Mouse (Mus musculus): ENCODE results near the gene E330009J07Rik.

The E330009J07Rik gene

DNA sequence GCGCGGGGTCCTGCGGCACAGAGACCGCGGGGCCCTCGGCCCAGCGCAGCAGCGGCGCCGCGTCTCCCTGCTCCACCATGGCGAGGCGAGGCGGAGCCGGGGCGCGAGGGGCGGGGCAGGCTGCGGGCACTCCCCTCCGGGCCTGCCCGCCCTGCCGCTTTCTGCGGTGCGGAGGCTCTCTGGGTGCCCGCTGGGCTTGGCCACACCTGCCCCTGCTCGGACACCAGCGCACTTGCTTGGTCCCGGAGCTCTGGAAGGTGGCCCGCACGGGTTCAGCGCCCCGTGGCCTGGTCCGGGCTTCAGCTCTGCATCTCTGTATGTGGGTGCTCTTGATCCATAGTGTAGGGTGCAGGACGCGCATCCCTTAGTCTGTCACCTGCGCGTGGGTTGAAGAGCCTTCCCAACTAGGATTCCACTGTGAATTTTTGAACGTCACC, at the start of gene E330009J07Rik:
E330009J07Rik (minus strand) TSS at position 89 of the 437 bp plus-strand sequence.
- in situ Hi-C loops (cut with MboI, MseI), result loop anchor here (10.0 to 25.0 kb wide), 3 partner anchors 111 to 1826 kb away; partner anchors contain the start of genes Agk, Casp2 and Tmem139

- in situ Hi-C loops (cut with MboI, MseI), result no loop called here
Observed at GRCm38 (mm10) chr6:40482318-40482717, 46.4 kb upstream of the E330009J07Rik start.

DNA sequence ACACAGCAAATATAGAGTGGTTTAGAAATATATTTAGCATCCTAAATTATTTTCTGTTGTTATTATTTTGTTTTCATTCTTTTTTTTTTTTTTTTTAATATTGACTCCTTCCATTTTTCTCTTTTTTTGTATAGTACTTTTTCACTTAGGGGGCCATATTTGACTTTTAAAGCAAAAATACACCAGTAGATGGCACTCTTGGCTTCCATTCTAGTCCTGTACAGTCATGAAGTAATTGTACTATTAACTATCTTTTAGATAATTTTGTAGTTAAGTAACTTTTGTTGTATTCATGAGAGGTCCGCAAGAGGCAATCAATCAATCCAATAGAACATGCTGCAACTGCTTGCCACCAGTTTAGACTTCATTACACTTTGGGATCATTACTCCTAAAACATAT, 43.8 kb upstream of the E330009J07Rik start:
- in situ Hi-C loops (cut with MboI, MseI), result loop anchor here (5.0 to 10.0 kb wide), 2 partner anchors 147 to 405 kb away; partner anchors contain the start of gene Moxd2

DNA sequence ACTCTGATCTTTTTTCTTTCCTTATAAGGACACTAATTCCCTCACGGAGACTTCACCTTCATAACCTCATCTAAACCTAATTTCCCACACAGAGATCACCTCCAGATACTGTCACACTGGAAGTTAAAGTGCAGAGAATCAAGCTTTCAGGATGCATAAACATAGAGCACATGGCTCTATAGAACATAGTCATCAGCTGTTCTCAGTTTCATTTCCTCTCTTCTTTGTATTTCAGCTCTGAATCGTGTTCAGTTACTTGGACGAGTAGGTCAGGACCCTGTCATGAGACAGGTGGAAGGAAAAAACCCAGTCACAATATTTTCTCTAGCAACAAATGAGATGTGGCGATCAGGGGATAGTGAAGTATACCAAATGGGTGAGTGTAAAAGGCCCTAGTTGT, 40.2 kb upstream of the E330009J07Rik start:
- in situ Hi-C loops (cut with MboI, MseI), result loop anchor here (5.0 to 10.0 kb wide), 2 partner anchors 144 to 409 kb away; partner anchors contain the start of gene Moxd2

DNA sequence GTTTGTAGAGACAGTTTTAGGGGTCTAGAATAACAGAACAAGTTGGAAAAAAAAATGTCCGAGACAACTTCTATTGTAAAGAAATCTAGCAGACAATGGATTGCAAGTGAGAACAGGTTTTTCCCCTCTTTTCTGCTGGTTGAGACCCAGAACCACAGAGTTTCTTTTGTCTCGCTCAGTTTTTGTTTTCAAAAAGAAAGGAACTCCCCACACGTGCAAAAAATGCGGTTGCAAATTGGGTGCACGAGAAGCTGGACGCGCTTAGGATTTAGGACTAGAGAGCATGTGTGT, 35.7 kb upstream of the E330009J07Rik start:
- in situ Hi-C loops (cut with MboI, MseI), result loop anchor here (10.0 to 25.0 kb wide), 2 partner anchors 413 to 659 kb away; partner anchors contain the start of genes Moxd2 and Mrps33

DNA sequence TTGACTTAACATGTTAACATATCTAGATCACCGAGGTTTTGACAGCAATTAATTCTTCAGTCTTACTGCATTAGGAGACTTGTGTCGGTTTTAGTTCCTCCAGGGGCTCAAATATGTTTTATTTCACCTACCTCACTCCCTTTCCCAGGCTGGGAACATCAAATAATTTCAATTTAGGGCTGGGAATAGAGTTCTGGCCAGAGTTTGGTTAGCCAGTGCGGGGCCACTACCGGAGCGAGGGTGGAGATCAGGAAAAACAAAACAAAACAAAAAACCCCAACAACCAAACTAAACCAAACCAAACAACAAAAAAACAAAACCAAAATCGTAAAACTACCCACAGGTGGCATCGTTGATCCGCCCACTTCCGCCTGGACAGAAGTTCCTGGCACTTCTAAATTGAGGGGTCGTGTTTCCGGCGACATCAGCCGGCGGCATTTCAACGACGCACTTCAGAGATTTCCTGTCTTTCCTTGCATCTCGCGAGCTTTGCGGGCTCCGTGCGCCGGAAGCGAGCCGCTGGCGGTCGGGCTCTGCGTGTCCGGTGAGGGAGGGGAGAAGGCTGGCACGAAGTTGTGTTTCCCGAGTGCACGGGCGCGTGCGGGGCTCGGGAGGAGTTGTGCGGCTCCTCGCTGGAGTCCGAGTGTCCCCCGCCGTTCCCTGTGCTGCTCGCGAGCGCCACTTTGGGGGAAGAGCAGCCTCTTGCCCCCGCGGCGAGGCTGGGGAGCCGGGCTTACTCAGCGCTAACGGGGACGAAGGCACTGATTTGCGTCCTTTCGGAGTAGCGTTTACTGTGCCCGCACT, 35.2 kb upstream of the E330009J07Rik start, which contains the start of gene Ssbp1:
Ssbp1 (plus strand) TSS at position 437 of the 804 bp plus-strand sequence.
- in situ Hi-C loops (cut with MboI, MseI), result loop anchor here (10.0 to 25.0 kb wide), 2 partner anchors 414 to 659 kb away; partner anchors contain the start of genes Moxd2 and Mrps33

DNA sequence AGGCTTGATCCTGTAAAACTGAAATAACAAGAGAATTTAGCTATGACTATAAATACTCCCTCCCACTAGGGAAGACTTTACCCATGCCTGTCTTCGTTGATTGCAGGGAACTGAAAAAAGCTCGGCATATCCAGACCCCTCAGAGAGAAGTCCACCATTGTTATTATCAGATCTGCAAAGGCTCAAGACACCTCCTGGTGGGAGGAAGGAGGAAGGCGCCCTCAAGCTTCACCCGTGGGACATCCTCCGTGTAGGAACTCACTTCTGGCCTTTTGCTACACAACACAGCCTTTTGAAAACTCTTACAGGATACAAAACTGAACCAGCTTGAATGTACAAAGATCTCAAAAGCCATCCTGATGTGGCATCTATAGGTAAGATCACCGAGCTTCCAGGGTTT, 29.8 kb upstream of the E330009J07Rik start:
- in situ Hi-C loops (cut with MboI, MseI), result loop anchor here (25.0 kb wide), 1 partner anchor 653 kb away; the partner anchor contains the start of gene Mrps33

DNA sequence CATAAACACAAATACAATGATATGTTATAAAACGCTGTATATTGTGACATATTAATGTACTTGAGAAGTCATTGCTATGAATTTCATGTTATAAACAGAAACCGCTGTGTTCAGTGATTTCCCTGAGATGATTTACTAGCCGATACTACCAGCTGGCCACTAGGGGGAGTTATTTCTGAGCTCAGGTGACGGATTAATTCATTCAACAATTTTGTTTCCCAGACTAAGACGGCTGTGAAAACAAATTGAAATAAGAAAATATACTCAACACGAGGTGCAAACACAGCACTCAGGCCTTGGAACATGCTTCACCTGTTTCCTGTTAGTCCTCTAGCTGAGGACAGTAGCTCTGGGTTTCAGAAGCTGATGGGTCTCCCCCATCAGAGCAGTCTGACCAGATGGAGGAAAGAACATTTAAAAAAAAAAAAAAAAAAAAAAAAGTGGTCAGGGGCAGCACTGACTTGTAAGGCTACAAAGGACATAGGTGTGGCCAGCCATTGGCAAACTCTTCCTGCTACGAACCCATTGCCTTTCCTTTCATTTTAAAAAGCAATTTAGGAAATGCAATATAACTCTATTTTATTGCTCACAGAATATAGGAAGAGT, 18.6 kb upstream of the E330009J07Rik start:
- in situ Hi-C loops (cut with MboI, MseI), result loop anchor here (25.0 kb wide), 1 partner anchor 642 kb away; the partner anchor contains the start of gene Mrps33

DNA sequence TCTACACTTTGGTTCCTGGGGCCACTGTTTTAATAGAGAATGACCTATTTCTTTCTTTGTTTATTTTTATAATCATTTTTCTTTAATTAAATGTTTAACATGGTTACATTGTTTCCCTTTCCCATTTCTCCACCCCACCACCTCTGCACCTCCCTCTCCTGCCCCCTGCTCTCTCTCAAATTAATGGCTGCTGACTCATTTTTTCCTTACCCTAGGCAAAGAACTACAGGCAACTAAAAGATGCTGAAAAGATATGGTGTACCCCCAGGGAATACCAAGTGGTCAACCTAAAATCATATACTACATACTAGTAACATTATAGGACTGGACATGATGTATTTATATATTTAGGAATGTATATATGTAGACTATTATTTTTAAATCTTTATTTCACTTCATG, 12.7 kb upstream of the E330009J07Rik start:
- in situ Hi-C loops (cut with MboI, MseI), result loop anchor here (25.0 kb wide), 1 partner anchor 1814 kb away; the partner anchor contains the start of genes Casp2 and Tmem139

DNA sequence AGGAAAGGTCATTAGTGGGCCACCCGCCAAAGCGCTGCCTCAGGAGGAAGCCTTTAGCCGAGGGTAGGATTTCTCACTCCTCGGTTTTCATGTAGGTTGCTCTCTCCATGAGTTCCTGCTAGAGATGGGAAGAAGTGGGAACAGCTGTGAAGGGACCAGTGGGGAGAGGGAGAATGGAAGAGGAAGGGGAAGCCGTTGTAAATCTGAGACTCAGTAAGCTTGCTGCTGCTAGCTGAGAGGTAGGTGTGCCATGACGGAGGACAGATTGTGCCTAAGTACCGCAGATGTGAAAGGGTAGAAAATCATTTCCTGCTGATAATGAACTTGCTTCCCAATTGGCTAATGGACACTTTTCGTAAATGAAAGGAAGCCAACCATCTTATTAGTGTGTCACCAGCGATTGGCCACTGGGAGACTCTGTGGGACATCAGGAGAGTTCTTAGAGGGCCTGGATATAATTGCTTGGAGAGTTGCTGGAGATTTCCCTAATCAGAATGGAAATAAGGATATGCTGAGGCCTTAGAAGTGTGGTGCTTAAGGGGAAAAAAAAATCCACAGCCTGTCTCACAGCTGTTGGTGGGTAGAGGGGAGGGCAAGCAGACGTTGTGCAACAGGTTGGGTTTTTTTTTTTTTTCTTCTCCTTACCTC, 7.5 kb upstream of the E330009J07Rik start:
- in situ Hi-C loops (cut with MboI, MseI), result loop anchor here (25.0 kb wide), 1 partner anchor 1819 kb away; the partner anchor contains the start of genes Casp2 and Tmem139

- in situ Hi-C loops (cut with MboI, MseI), result loop anchor here (25.0 kb wide), 1 partner anchor 1821 kb away; the partner anchor contains the start of genes Casp2 and Tmem139
Observed at GRCm38 (mm10) chr6:40441755-40442154, 5.8 kb upstream of the E330009J07Rik start.

- in situ Hi-C loops (cut with MboI, MseI), result loop anchor here (25.0 kb wide), 1 partner anchor 1821 kb away; the partner anchor contains the start of genes Casp2 and Tmem139
Observed at GRCm38 (mm10) chr6:40441276-40441675, 5.3 kb upstream of the E330009J07Rik start.

DNA sequence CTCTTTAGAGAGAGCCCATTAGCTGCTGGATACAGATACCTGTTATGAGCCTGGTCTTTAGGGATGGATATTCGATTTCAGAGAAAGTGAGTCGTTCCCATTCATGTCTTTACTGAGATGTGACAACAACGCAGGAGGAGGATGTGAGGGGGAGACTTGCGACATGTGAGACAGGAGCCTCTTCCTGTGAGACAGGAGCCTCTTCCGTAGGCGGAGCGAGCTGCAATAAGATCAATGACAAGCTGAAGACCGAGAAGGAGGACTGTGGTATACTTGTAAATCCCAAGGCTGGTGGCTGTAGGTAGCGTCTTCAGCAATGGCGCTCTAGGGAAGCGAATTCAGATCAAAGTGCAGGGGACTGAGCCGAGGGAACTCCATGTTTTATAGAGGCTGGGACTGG, 3.8 kb upstream of the E330009J07Rik start:
- in situ Hi-C loops (cut with MboI, MseI), result loop anchor here (10.0 to 25.0 kb wide), 3 partner anchors 115 to 1823 kb away; partner anchors contain the start of genes Agk, Casp2 and Tmem139

- in situ Hi-C loops (cut with MboI, MseI), result loop anchor here (10.0 to 25.0 kb wide), 3 partner anchors 114 to 1823 kb away; partner anchors contain the start of genes Agk, Casp2 and Tmem139
Observed at GRCm38 (mm10) chr6:40438936-40439335, 3.0 kb upstream of the E330009J07Rik start, which contains the start of gene Wee2. Gene Wee2, plus strand, starts transcription at chr6:40439088.

GRCm38 (mm10) chr6:40435151-40436046, 536 bp downstream of the E330009J07Rik start:
- in situ Hi-C loops (cut with MboI, MseI), result loop anchor here (10.0 to 25.0 kb wide), 3 partner anchors 111 to 1827 kb away; partner anchors contain the start of genes Agk, Casp2 and Tmem139

DNA sequence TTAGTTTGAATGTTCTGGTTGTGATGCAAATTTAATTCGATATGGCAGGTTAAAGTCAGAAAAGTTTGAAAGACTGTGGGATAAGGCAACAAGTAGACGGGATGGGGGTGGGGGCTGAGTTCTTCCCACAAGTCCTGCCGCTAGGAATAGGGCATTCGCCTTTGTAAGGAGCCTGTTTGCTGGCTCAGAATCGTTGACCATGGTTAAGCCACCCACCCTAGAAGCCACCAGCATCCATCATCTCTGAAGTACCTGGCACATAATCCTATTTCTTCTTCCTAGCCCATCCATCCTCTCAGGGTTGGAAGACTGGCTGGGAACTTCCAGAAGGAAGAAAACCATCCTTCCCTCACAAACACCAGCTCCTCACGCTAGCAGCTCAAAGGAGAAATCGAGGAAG, 1.2 kb downstream of the E330009J07Rik start:
- in situ Hi-C loops (cut with MboI, MseI), result loop anchor here (10.0 to 25.0 kb wide), 3 partner anchors 110 to 1828 kb away; partner anchors contain the start of genes Agk, Casp2 and Tmem139

DNA sequence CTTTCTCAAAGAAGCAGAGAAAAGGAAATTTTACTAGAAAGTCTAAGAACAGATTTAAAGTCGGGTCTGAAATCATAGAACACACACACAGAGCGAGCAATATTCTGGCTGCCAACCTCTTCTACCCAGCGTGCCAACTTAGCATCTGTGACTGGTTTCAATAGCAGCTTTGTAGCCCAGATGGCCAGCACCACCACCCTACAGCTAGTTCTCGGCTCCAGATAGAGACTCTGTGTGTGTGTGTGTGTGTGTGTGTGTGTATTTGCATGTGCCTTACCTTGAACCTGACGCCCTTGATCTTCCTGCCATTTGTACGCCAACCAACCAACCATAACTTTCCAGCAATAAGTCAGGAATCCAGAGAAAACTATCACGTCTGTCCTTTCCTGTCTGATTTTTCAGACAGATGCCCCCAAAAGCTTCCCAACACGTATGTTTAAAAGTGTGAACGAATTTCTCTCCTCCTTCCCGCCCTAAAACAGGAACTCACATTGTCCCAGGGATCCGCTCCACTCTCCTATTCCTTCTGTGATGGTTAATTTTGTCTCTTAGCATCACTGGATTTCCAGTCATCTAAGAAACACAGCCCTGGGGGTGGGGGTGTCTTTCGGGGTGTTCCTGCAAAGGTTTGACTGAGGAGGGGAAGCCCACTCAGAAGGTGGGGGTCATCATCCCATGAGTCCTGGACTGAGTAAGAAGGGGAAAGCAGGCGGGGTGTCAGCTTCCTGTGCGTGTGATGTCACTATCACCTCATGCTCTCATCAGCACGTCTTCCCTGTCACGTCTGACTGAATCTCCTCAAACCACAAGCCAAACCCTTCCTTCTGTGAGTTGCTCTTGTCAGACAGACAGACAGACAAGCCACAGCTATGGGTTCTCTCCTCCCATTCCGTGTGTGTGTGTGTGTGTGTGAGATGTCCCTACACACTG, 3.3 kb downstream of the E330009J07Rik start:
- in situ Hi-C loops (cut with MboI, MseI), result loop anchor here (10.0 to 25.0 kb wide), 3 partner anchors 108 to 1830 kb away; partner anchors contain the start of genes Agk, Casp2 and Tmem139

DNA sequence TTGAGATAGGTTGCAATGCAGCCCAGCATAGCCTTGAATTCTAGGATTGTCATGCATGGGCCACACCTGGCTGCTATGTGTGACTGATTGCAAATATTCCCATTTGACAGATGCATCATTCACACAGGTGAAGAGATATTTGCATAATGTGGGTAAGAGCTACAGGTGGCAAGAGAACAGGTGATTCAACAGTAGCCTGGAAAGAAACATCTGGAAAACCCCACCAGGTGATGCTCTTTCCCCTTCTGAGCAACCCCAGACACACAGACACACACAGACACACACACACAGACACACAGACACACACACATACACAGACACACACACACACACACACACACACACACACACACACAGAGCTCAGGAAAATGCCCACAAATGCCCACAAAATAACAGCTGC, 4.1 kb downstream of the E330009J07Rik start:
- in situ Hi-C loops (cut with MboI, MseI), result loop anchor here (10.0 to 25.0 kb wide), 3 partner anchors 107 to 1830 kb away; partner anchors contain the start of genes Agk, Casp2 and Tmem139

Measured in T-helper 2 cell (primary cell).